Mouse (Mus musculus) lung, adult 2 months (tissue): ENCODE measurements around the gene Ginm1. TPM values are rescaled to one million over a fixed set of nuclear protein-coding genes. Genes with fewer than 3 reads are reported as not detected.
A peak's percentile ranks its signal among the peaks of the same experiment; 100 is the strongest.

Experiments
- DNase-seq: peaks from one replicate; pipeline ENCODE4 v3.0.0; 2022
- H3K4me1 ChIP-seq: fragments of 200-500 bp; 2 replicates; pipeline ENCODE4 v1.6.1; 2011; ENCODE audit warnings: low read length; ENCODE audit not compliant: control insufficient read depth, insufficient read depth
- H3K4me3 ChIP-seq: fragments of 200-500 bp; replicated peaks from 2 replicates; pipeline ENCODE3; 2011; ENCODE audit warnings: low read depth, mild to moderate bottlenecking, control low read depth, low read length; ENCODE audit errors: extremely low read depth
- CTCF ChIP-seq: fragments of 200-500 bp; IDR thresholded peaks from 2 replicates; pipeline ENCODE4 v1.5.1; 2011; ENCODE audit warnings: mild to moderate bottlenecking, low read length, control low read depth; ENCODE audit not compliant: insufficient read depth
- POLR2A ChIP-seq: fragments of 200-500 bp; IDR thresholded peaks from 2 replicates; pipeline ENCODE4 v1.6.1; 2011; ENCODE audit warnings: low read depth, mild to moderate bottlenecking, control low read depth, low read length, borderline replicate concordance; ENCODE audit errors: extremely low read depth
- WGBS: fragments of 180-500 bp; shearing (Covaris S2); methylation state at CpG from one replicate; pipeline ENCODE4 v1.1.7; 2018; 5-methylcytosine and 5-hydroxymethylcytosine counted together
- polyA plus RNA-seq: library from polyadenylated mRNA; depleted of rRNA; stranded (reverse); fragments of >200 nt; gene quantifications from 2 replicates; pipeline ENCODE4 v1.2.3, GENCODE M21; 2012; rRNA removed

The Ginm1 gene
- polyA plus RNA-seq, 1 experiment = 34.4 TPM

DNA sequence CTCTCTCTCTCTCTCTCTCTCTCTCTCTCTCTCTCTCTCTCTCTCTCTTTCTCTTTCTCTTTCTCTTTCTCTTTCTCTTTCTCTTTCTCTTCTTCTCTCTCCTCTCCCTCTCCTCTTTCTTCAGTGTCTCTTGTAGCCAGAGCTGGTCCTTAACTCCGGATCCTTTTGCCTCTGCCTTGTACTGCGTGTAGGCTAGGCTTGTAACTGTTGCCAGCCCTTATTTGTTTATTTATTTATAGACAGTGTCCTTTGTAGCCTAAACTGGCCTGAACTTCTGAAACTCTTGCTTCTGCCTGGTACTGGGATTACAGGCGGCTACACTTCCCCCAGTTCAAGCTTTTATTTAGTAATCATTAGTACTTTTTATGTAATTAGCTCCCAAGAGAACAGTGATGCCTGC is 65.6 kb downstream of the Ginm1 start:
- DNase-seq = no peak
- Histone ChIP-seq H3K4me1 (peaks cover 2% of the 10 kb centered on the region; the same call in 1 of the 2 replicates), H3K4me3 (no peak overlapping the region)
- TF ChIP-seq POLR2A (no peak), CTCF (no peak)
- WGBS = 6% methylated on average over 3 of the region's 3 CpGs

- peaks cover 2% of the 10 kb centered on the region; the same call in 1 of the 2 replicates for H3K4me1 ChIP-seq
- peak overlapping the region; percentile 91 for H3K4me3 ChIP-seq
- 0% methylated on average over 8 of the region's 8 CpGs for WGBS
- DNase-seq = no peak
- TF ChIP-seq CTCF (no peak), POLR2A (no peak)
Observed at GRCm38 (mm10) chr10:7726501-7726812, 66.2 kb downstream of the Ginm1 start.

- no peak for TF ChIP-seq CTCF
- TF ChIP-seq POLR2A = peak; percentile 68; the same call in 1 of the 2 replicates
- peaks cover 2% of the 10 kb centered on the region; the same call in 1 of the 2 replicates for H3K4me1 ChIP-seq
- peak; percentile 89 for DNase-seq
- peak within 1 kb of the TSS; percentile 91 for H3K4me3 ChIP-seq
- WGBS = under 1% methylated on average over 49 of the region's 49 CpGs
Observed at GRCm38 (mm10) chr10:7725751-7726500, 66.7 kb downstream of the Ginm1 start, which contains the start of gene Katna1. Katna1 (plus strand) TSS chr10:7726000.

Other genes starting within 250 kb of the Ginm1 start
- gene Lrp11, start 203.0 kb downstream of the Ginm1 start, polyA plus RNA-seq = 4.0 and 7.4 TPM in 2 replicates
- gene Nup43, start 125.3 kb downstream of the Ginm1 start, polyA plus RNA-seq = 3.0 and 4.3 TPM in 2 replicates
- 19.4 and 25.2 TPM in 2 replicates for gene Pcmt1, start 111.7 kb downstream of the Ginm1 start, polyA plus RNA-seq
- gene Lats1, start 111.6 kb downstream of the Ginm1 start, polyA plus RNA-seq = 10.5 and 13.1 TPM in 2 replicates
- 2.0 and 4.6 TPM in 2 replicates for gene Katna1, start 66.8 kb downstream of the Ginm1 start, polyA plus RNA-seq
- 5.3 and 7.6 TPM in 2 replicates for gene Ppil4, start 67 bp upstream of the Ginm1 start, polyA plus RNA-seq
- 1.8 and 2.3 TPM in 2 replicates for gene Zc3h12d, start 39.6 kb upstream of the Ginm1 start, polyA plus RNA-seq
- 29.2 and 39.0 TPM in 2 replicates for gene Tab2, start 163.4 kb upstream of the Ginm1 start, polyA plus RNA-seq